ENCODE assay signal across 9 mouse cellular contexts in the genomic region with DNA sequence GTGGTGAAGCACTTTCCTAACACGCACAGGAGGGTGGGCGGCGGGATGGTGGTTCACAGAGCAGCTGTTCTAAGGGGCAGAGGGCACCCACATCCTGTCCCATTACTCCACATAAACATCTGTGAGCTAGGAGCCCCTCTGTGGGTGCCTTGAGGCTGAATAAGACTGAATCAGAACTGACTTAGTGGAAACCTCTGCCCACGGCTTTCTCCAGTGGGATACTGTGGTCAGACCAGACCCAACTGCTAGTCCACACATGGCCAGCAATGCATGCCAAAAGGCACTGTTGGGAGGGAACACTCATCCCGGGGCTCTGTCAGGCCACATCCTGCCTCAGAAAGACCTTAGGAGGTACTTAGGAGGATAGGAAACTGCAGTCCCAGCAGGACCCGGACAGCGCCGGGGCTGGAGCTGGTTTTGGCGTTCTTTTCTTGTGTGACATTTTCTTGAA. TPM values are rescaled to one million over a fixed set of nuclear protein-coding genes. Genes with fewer than 3 reads are reported as not detected.
A peak's percentile ranks its signal among the peaks of the same experiment; 100 is the strongest.
DNase-seq lines count a peak whose midpoint lies in the region; ATAC-seq lines count a peak whose summit lies in the region.
"Had no signal": no experiment of that assay in that cellular context is flagged by ENCODE, and none has a peak within 500 bp of the region (broad histone marks: within the 10 kb centered on the region; RNA-seq: fewer than 3 reads in every experiment).

No protein-coding gene starts in this region.

- 54% methylated on average over 9 of the region's 9 CpGs for WGBS in heart, embryonic 12.5 days
- 60% methylated on average over 9 of the region's 9 CpGs for WGBS in intestine, embryonic 15.5 days
- WGBS in midbrain, embryonic 16.5 days: 62% methylated on average over 9 of the region's 9 CpGs

- ATAC-seq in heart, embryonic 12.5 days (ENCODE audit: insufficient number of reproducible peaks, low FRiP score): no peak
- ATAC-seq in intestine, embryonic 15.5 days: no peak
- ATAC-seq in midbrain, embryonic 16.5 days: no peak
- ATAC-seq: midbrain, embryonic 13.5 days had no signal

- peaks cover 27% of the 10 kb centered on the region for H3K4me1 ChIP-seq in heart, embryonic 12.5 days (replicated peaks)
- H3K4me1 ChIP-seq in intestine, embryonic 15.5 days (replicated peaks): peaks cover 40% of the 10 kb centered on the region
- no peaks in the 10 kb centered on the region for H3K4me1 ChIP-seq in midbrain, embryonic 16.5 days (ENCODE audit: control insufficient read depth, insufficient read depth, low read length)
- H3K4me1 ChIP-seq: midbrain, embryonic 13.5 days had no signal

- H3K4me2 ChIP-seq in heart, embryonic 12.5 days: no peak overlapping the region
- H3K4me2 ChIP-seq in intestine, embryonic 15.5 days (replicated peaks): no peak overlapping the region
- no peak overlapping the region for H3K4me2 ChIP-seq in midbrain, embryonic 16.5 days (ENCODE audit: low read length)
- H3K4me2 ChIP-seq: midbrain, embryonic 13.5 days had no signal

- H3K27me3 ChIP-seq in heart, embryonic 12.5 days (replicated peaks): no peaks in the 10 kb centered on the region
- no peaks in the 10 kb centered on the region for H3K27me3 ChIP-seq in intestine, embryonic 15.5 days (replicated peaks)
- H3K27me3 ChIP-seq in midbrain, embryonic 16.5 days (ENCODE audit: control insufficient read depth, insufficient read depth, low read depth, low read length): no peaks in the 10 kb centered on the region
- H3K27me3 ChIP-seq: midbrain, embryonic 13.5 days had no signal

- H3K27ac ChIP-seq in heart, embryonic 12.5 days (ENCODE audit: poor library complexity, severe bottlenecking): no peak overlapping the region
- peak overlapping the region; percentile 32; the same call in 1 of the 2 replicates for H3K27ac ChIP-seq in intestine, embryonic 15.5 days
- no peak overlapping the region for H3K27ac ChIP-seq in midbrain, embryonic 16.5 days (ENCODE audit: low read length)
- H3K27ac ChIP-seq: midbrain, embryonic 13.5 days had no signal

- no peak overlapping the region for H3K4me3 ChIP-seq in heart, embryonic 12.5 days
- H3K4me3 ChIP-seq in intestine, embryonic 15.5 days (replicated peaks): no peak overlapping the region
- no peak overlapping the region for H3K4me3 ChIP-seq in midbrain, embryonic 16.5 days (ENCODE audit: low read depth, low read length)
- H3K4me3 ChIP-seq: midbrain, embryonic 13.5 days had no signal

- H3K36me3 ChIP-seq in heart, embryonic 12.5 days: no peaks in the 10 kb centered on the region
- H3K36me3 ChIP-seq in intestine, embryonic 15.5 days: no peaks in the 10 kb centered on the region
- H3K36me3 ChIP-seq in midbrain, embryonic 16.5 days (ENCODE audit: control insufficient read depth, insufficient read depth, low read length): no peaks in the 10 kb centered on the region
- H3K36me3 ChIP-seq: midbrain, embryonic 13.5 days had no signal

- H3K9ac ChIP-seq in heart, embryonic 12.5 days: no peak overlapping the region; the same call in 1 of the 2 replicates
- no peak overlapping the region for H3K9ac ChIP-seq in intestine, embryonic 15.5 days
- no peak overlapping the region for H3K9ac ChIP-seq in midbrain, embryonic 16.5 days (ENCODE audit: low read depth, low read length)
- H3K9ac ChIP-seq: midbrain, embryonic 13.5 days had no signal

- peak; percentile 98 for DNase-seq in heart, adult 11 months
- peak; percentile 46 to 51 for DNase-seq in spleen, postnatal 36 days (ENCODE audit: low spot score in 2 of 2)
- DNase-seq in spleen, postnatal 4 days (ENCODE audit: low spot score in 2 of 2): no peak
- no peak for DNase-seq in cerebellum, postnatal 25 days
- no peak for DNase-seq in embryo, embryonic 9.5 days (ENCODE audit: extremely low spot score)

- H3K9me3 ChIP-seq in heart, embryonic 12.5 days (replicated peaks): peaks cover 5% of the 10 kb centered on the region; the same call in 1 of the 2 replicates
- no peaks in the 10 kb centered on the region for H3K9me3 ChIP-seq in intestine, embryonic 15.5 days
- H3K9me3 ChIP-seq in midbrain, embryonic 16.5 days (replicated peaks; ENCODE audit: control insufficient read depth, low read length, poor library complexity, severe bottlenecking): no peaks in the 10 kb centered on the region
- H3K9me3 ChIP-seq: midbrain, embryonic 13.5 days had no signal

RNA-seq across cellular contexts. Expression of gene Sema7a, which starts 32.3 kb away (rescaled TPM):
- 0.14 and 0.18 TPM in 2 replicates for polyA plus RNA-seq in heart, embryonic 12.5 days (2016; fragmentation: Nextera tagmentation; extraction: Ambion mirVana)
- 0.58 and 0.89 TPM in 2 replicates for polyA plus RNA-seq in intestine, embryonic 15.5 days (2015; fragmentation: Nextera tagmentation; extraction: Ambion mirVana)
- 1.6 and 1.9 TPM in 2 replicates for polyA plus RNA-seq in midbrain, embryonic 16.5 days (2015; fragmentation: Nextera tagmentation; extraction: Ambion mirVana)

RNA-seq across cellular contexts. Expression of gene Cyp11a1, which starts 34.0 kb away (rescaled TPM):
- not detected in 2 replicates for polyA plus RNA-seq in heart, embryonic 12.5 days (2016; fragmentation: Nextera tagmentation; extraction: Ambion mirVana)
- 9.3 and 22.1 TPM in 2 replicates for polyA plus RNA-seq in intestine, embryonic 15.5 days (2015; fragmentation: Nextera tagmentation; extraction: Ambion mirVana)
- 0.76 and 1.6 TPM in 2 replicates for polyA plus RNA-seq in midbrain, embryonic 16.5 days (2015; fragmentation: Nextera tagmentation; extraction: Ambion mirVana)

Comparison
In these comparisons a context has a peak if more than half of its experiments do, and no peak if none do; other contexts are left out.
1. DNase-seq: peak in heart, adult 11 months (single experiment) and spleen, postnatal 36 days (2 of 2); none in spleen, postnatal 4 days (0 of 2), cerebellum, postnatal 25 days (0 of 2) and embryo, embryonic 9.5 days (single experiment).